Mouse (Mus musculus) embryonic fibroblast, embryonic 13.5 days (primary cell): ENCODE results near the gene Tgtp2. TPM values are rescaled to one million over a fixed set of nuclear protein-coding genes. Genes with fewer than 3 reads are reported as not detected.
"Not testable (repeated sequence)": the region's sequence is repeated elsewhere in the genome, so short reads cannot be mapped to it uniquely, and the experiment has no call there.

Experiments
- H3K27ac ChIP-seq: 2 replicates; pipeline ENCODE4 v1.5.1; 2012; ENCODE audit warnings: low read length, control low read depth, inconsistent platforms; ENCODE audit not compliant: insufficient read depth
- H3K4me1 ChIP-seq: 2 replicates; pipeline ENCODE4 v1.6.1; 2011; ENCODE audit warnings: low read length; ENCODE audit not compliant: control insufficient read depth, insufficient read depth
- H3K4me3 ChIP-seq: 2 replicates; pipeline ENCODE4 v1.5.1; 2011; ENCODE audit warnings: mild to moderate bottlenecking, control low read depth, low read length; ENCODE audit not compliant: insufficient read depth
- CTCF ChIP-seq: IDR thresholded peaks from 2 replicates; pipeline ENCODE4 v1.5.1; 2011; ENCODE audit warnings: mild to moderate bottlenecking, control low read depth, low read length, moderate library complexity, borderline replicate concordance; ENCODE audit not compliant: insufficient read depth
- POLR2A ChIP-seq: IDR thresholded peaks from 2 replicates; pipeline ENCODE4 v1.6.1; 2011; ENCODE audit warnings: low read depth, mild to moderate bottlenecking, control low read depth, low read length, moderate library complexity
- polyA plus RNA-seq: library from polyadenylated mRNA; stranded (reverse); fragments of >200 nt; gene quantifications from 2 replicates; pipeline ENCODE4 v1.2.4, GENCODE M21; 2011; ENCODE audit warnings: low read depth; ENCODE audit not compliant: missing spikeins, insufficient read length

The Tgtp2 gene
- polyA plus RNA-seq, 1 experiment = 6.4 TPM

GRCm38 (mm10) chr11:49084875-49085274 is 20.9 kb upstream of the Tgtp2 start:
- Histone ChIP-seq H3K4me1 (peaks cover 11% of the 10 kb centered on the region), H3K4me3 (no peak overlapping the region), H3K27ac (peak overlapping the region; percentile 36; the same call in 1 of the 2 replicates)
- TF ChIP-seq CTCF (no peak), POLR2A (no peak)

- Histone ChIP-seq H3K27ac (peak overlapping the region; percentile 36; the same call in 1 of the 2 replicates), H3K4me1 (peaks cover 11% of the 10 kb centered on the region), H3K4me3 (no peak overlapping the region)
- TF ChIP-seq POLR2A = no peak
- no peak for TF ChIP-seq CTCF
Measured at GRCm38 (mm10) chr11:49084385-49084784, 20.4 kb upstream of the Tgtp2 start.

DNA sequence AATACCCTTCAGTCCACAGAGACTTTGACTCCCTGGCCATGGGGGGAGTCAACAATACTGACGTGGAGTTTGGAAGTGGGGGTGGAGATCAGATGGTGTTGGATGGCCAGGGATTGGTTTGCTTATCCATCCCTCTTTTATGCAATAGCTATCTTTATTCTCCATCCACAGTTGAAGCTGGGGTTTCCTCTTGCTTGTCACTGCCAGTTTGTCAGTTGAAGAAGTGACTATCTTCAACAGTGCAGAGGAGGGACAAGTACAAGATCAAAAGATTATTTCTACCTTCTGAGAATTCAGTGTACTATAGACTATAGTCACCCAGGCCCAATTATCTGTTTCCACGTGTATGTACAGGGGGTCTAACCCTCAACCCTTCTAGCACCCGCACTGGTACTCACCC is 19.8 kb upstream of the Tgtp2 start:
- Histone ChIP-seq H3K4me1 (peaks cover 11% of the 10 kb centered on the region), H3K27ac (no peak overlapping the region), H3K4me3 (no peak overlapping the region)
- TF ChIP-seq POLR2A = no peak
- no peak for TF ChIP-seq CTCF

- no peak for TF ChIP-seq POLR2A
- no peak for TF ChIP-seq CTCF
- no peak overlapping the region for H3K4me3 ChIP-seq
Measured at GRCm38 (mm10) chr11:49083146-49083545, 19.1 kb upstream of the Tgtp2 start.

DNA sequence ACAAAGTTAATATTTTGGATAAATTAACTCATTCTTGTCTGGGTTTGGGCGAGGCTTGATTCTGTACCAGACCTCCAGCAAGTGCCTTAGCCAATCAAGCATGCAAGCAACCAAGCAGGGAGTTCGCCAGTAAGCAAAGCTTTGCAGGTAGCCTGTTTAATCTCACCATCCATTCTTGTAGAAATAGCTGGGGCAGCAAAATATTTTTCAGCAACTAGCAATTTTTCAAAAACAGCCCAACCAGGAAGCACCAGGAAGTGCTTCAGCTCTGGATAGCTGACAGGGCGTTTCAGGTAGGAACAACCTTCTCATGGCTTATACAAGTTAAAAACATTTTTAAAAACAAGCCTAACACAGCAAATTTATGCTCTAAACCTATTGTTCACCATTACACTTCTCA is 17.9 kb upstream of the Tgtp2 start:
- TF ChIP-seq POLR2A = no peak
- TF ChIP-seq CTCF = no peak
- peaks cover 11% of the 10 kb centered on the region for H3K4me1 ChIP-seq
- H3K27ac ChIP-seq = no peak overlapping the region
- H3K4me3 ChIP-seq = no peak overlapping the region

More at GRCm38 (mm10) chr11:49083146-49083545, 19.1 kb upstream of the Tgtp2 start:
- Histone ChIP-seq H3K4me1 (peaks cover 11% of the 10 kb centered on the region), H3K27ac (no peak overlapping the region)

DNA sequence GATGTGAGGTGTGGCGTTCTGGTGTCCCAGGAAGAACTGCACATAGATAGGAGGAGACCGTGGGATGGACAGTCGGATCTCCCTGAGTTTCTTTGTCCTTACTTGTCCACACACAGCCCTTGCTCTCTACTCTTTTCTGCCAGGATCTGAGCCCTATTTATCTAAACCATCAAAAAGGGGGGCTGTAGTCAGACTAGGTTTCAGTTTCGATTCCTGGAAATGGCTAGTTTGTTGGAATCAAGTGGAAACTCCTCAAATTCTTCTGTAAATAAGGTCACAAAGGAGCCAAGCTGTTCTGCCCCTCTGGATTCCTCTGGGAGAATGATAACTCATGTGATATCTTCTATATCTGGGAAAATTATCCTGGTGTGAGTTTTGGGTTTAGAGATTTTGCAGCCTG is 17.4 kb upstream of the Tgtp2 start:
- Histone ChIP-seq H3K27ac (peak overlapping the region; percentile 16), H3K4me3 (no peak overlapping the region), H3K4me1 (peaks cover 14% of the 10 kb centered on the region)
- TF ChIP-seq CTCF (no peak), POLR2A (no peak)

DNA sequence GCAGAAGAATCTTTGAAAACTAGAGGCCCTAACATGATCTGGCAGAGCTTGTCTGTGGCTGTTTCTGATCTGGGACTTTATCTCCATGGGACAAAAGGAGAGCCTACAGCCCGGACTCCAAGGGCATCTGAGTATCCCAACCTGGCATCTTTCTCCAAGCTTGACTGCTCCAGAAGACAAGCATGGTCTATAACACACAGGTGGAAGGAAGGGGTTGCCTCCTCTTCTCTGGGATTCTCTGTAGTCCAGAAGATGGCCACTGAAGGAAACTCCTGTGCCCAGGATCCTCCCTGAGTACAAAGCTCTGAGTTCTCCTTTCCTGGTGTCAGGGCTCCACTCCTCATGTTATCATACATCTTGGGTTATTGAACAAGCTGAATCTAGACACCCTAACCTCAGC is 16.6 kb upstream of the Tgtp2 start:
- TF ChIP-seq POLR2A = no peak
- no peak for TF ChIP-seq CTCF
- Histone ChIP-seq H3K4me3 (no peak overlapping the region), H3K27ac (no peak overlapping the region), H3K4me1 (peaks cover 14% of the 10 kb centered on the region)

DNA sequence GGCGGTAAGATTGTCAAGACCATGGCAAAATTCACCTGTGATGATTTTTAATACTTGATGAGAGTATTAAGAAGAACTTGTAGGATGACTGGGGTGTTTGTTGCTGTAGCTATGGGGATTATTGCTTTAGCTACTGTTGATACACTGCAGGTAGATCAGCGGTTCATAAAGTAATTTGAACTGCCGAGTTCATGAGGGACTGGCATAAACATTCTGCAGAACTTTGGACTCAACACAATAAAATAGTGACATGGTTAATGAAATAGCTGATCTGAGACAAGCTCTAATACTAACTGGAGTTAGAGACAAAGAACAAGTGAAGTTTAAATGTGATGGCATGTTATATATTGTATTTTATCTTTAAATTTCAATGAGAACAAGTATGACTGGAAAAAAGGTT is 14.7 kb upstream of the Tgtp2 start:
- Histone ChIP-seq H3K27ac (no peak overlapping the region), H3K4me1 (peaks cover 5% of the 10 kb centered on the region), H3K4me3 (no peak overlapping the region)
- TF ChIP-seq POLR2A = no peak

DNA sequence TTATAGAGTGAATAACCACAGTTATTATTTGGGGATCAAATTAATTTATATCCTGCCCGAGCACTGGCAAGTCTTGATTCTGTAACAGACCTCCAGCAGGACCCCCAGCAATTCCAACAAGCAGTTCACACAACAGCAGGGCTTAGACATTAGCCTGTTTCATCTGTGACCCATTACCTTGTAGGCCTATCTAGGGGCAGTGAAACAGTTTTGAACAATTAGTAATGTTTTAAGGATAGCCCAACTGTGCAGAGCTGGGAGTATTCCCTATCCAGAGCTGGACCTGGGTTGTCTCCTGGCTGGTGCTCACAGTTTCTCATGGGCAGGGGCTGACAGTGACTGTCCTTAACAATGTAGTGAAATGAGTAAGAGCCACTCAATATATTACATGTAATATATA is 13.0 kb upstream of the Tgtp2 start:
- Histone ChIP-seq H3K4me1 (peaks cover 3% of the 10 kb centered on the region), H3K27ac (peak overlapping the region; percentile 23; the same call in 1 of the 2 replicates), H3K4me3 (no peak overlapping the region)
- TF ChIP-seq POLR2A = no peak
- no peak for TF ChIP-seq CTCF

- not testable (repeated sequence) for H3K4me1 ChIP-seq, H3K4me3 ChIP-seq
- H3K27ac ChIP-seq = peak within 1 kb of the TSS; percentile 73
Measured at GRCm38 (mm10) chr11:49076001-49076757, 12.2 kb upstream of the Tgtp2 start, which contains the start of gene Ifi47. Ifi47 (plus strand) TSS chr11:49076587.

DNA sequence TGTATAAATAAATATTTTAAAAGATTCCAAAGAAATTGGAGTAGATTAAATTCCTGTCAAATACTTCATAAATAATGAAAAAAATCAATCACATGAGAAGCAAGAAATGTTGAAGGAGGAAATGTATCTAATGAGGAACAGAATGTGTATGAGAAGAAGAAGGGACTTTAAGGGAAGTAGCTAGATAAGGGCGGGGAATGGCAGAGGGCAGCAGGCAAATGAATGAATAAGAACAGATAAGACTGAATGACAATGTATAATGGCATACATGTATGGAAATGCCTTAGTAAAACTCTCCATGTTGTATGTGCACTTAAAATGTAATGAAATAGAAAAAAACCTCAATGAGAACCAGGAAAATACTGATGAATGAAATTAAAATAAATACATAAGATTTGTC is 4.4 kb upstream of the Tgtp2 start:
- Histone ChIP-seq H3K27ac (no peak overlapping the region), H3K4me1 (no peaks in the 10 kb centered on the region), H3K4me3 (no peak overlapping the region)
- TF ChIP-seq CTCF = no peak
- TF ChIP-seq POLR2A = no peak

GRCm38 (mm10) chr11:49061865-49062264 is 2.1 kb downstream of the Tgtp2 start:
- not testable (repeated sequence) for H3K4me3 ChIP-seq, H3K4me1 ChIP-seq, H3K27ac ChIP-seq

DNA sequence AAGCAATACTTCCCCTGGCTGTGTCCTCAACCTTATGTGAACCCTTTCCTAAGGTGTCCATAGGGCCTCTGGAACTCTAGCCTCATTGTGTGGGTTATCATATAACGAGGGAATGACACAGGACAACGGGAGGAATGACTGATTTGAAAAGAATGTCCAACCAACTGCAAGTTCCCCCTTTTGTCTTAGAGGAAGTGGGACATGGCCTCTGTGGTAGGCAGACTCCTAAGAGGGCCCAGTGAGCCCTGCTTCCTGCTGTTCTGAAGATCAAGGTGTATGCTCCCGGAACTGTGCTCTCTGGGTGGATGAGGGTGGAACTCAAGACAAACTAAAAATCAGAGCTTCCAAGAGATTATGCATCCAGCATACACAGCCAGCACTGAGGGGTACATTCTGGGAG is 3.9 kb downstream of the Tgtp2 start:
- H3K27ac ChIP-seq, H3K4me3 ChIP-seq, H3K4me1 ChIP-seq: not testable (repeated sequence)

GRCm38 (mm10) chr11:49051894-49052293 is 12.1 kb downstream of the Tgtp2 start:
- not testable (repeated sequence) for H3K4me1 ChIP-seq, H3K27ac ChIP-seq, H3K4me3 ChIP-seq

DNA sequence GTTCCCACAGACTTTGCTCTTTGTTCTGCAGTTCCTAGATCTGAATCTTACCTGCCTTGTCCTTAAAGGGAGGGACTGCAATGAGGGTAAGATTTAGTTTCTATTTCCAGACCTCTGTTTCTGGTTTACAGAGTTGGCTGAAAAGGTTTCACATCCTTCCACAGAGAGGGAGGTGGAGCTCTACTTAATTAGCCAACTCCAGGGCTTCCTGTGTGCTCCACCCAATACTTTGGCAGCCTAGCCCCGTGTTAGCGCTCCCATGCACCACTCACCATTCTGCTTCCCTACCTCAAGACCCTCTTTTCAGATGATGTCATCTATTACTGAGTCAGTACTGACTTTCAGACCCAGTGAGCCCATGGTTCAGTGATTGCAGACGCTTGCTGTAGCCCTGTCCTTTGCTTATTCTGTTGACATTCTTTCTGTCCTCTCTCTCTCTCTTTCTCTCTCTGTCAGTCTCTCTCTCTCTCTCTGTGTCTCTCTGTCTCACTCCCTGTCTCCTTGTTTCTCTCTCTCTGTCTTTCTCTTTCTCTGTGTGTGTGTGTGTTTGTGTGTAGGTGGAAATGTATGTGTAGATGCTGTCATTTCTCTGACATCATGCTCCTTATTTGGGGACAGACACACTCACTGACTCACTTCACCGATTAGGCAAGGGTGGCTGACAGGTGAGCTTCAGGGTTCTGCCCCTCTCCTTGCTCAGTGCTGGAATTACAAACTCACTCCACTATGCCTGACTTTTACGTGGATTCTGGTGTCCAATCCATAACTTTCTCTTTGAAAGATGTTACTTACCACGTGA is 12.7 kb downstream of the Tgtp2 start, which contains the start of gene 9930111J21Rik2:
Gene 9930111J21Rik2, minus strand, starts transcription at position 150 of the 799 bp plus-strand sequence.
- H3K4me3 ChIP-seq, H3K4me1 ChIP-seq: not testable (repeated sequence)
- H3K27ac ChIP-seq = peak within 1 kb of the TSS; percentile 34; the same call in 1 of the 2 replicates
